Mouse (Mus musculus) urinary bladder, adult 18-20 months (tissue): ENCODE measurements around the gene Egfem1.

Experiments used
- DNase-seq, 2 experiments: peaks; one replicate each; pipeline ENCODE4 v3.0.0; 2022; ENCODE audit warnings: low spot score in 2 of 2, mixed read lengths in 2 of 2

Egfem1 gene

DNA sequence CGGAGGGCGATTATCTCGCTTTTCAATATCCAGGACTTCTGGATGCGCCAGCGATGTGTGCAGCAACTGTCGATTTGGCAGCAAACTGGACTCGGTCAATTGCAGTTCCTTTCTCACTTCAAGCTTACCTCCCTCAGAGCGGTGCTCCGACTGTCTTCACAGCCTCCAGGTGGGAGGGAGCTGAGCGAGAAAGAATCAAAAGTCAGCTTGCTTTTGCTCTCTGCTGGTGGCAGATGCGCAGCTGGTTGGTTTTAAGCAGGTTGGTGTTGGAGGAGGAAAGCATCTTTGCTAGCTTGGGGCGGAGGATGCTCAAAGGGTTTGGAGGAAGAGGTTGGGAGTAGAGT lies at the start of gene Egfem1:
TSS of gene Egfem1 (plus strand) at position 72 of the 344 bp plus-strand sequence.
- no peak for DNase-seq

DNA sequence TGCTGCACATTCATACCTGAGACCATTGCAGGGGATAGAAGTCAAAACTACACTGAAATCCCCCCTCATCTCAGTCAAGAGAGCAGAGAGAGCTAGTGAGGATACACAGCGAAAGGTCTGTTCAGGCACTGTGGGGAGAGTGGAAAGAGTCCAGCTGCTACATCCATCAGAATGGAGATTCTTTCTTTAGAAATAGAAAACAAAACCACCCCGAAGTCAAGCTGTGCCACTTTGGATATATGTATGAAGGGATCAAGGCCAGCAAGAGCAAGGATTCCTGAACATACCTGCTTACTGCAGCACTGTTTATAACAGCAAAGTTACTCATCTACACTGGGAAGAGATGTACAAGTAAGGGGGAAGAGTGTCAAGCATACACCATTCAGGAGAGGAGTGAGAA lies 48.7 kb upstream of the Egfem1 start:
- DNase-seq: no peak

- no peak for DNase-seq
Measured at GRCm38 (mm10) chr3:29036146-29036545, 45.7 kb upstream of the Egfem1 start.

DNA sequence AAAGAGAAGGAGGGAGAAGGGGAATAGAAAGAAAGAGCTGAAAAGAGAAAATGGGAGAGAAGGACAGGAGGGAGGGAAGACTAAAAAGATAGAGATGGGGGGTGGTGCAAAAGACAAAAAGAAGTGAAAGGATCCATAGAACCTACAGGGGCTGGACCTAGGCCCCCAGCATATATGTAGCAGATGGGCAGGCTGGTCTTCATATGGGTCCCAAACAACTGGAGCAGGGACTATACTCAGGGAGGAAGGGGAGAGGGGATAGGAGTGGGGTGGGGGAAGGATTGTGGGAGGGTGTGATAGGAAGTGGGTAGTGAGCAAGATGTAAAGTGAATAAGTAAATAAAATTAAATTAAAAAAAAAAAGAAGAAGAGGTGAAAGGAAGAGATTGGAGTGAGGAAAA lies 45.2 kb upstream of the Egfem1 start:
- no peak for DNase-seq

GRCm38 (mm10) chr3:29040064-29040463 lies 41.8 kb upstream of the Egfem1 start:
- DNase-seq: no peak

DNA sequence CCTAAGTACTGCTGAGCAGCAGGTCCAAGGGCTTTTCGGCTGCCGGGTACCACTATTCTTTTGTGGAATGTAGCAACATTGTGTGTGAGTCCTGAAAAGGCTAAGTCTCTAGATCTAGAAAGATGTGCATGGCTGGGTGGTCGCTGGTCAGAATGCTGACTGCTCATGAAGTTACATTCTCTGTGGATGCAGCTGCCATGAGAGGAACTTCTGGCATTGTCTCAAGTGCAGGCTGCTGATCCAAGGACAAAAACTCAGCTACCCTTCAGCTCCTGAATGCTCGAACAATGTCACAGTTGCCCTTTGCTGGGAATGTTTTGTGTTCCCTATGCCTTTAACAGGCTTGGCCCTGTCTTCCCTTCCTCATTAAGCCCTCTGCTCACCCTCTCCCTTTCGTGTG lies 35.5 kb upstream of the Egfem1 start:
- DNase-seq: no peak

GRCm38 (mm10) chr3:29047273-29047932 lies 34.4 kb upstream of the Egfem1 start:
- no peak for DNase-seq

DNA sequence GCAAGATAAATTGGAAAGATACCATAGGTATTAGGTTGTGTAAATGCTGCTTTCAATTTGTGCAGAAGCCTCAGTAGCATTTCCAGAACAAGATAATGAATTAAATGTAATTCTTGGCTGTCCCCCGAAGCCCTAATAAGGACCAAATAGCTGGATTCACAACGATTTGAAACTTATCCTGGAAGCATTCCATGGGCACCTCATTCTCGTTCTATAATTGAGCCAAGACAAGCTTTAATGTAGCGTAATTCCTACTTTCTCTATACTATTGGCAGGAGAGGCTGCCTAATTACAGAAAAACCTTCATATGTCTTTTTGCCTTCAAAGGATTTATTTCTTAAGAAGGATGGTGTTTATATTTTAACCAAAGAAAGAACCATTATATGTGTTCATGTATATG lies 18.7 kb upstream of the Egfem1 start:
- DNase-seq: no peak

DNA sequence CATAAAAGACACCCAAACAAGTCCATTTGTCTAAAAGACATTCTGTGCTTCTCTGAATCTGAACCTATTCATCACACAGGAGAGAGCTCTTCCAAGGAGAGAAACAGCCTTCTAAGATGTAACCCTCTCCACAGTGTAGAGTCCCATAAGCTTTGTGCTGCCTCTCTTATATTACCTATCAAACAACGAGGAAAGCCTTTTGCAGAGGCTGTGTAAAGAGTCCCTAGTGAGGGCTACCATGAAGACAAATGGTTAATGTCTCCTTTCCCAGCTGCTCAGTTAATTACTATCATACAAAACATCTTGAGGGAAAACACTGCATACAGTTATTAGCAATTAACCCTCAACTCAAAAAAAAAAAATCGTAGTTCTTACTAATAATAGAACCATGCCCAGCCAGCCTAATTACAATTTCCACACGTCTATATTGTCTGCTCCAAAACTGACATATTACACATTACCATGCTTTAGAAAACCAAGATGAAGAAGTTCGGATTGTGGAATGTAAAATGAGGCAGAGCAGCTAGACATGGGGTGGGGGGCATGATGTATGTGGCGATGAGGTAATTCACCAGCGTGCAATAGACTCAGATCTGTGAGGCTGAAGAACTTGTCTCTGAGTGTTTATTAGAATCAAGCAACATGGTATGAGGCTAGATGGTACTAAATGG lies 13.3 kb upstream of the Egfem1 start:
- no peak for DNase-seq

DNA sequence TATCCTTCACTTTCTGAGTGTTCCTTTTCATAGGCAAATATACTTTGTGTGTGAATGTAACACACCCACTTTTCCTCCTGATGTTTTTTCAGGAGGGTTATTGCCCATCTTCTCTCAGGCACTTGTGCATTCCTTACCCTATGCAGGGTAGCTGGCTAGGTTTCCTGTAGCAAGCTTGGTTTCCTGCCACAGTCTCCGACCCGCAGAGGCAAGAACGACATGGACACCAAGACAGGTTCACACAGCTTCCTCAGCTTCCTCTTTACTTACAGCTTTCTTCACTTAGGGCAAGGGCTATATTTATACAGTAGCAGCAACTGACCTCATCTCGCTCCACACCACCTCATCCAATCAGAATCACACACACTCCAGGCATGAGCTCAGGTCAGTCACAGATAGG lies 10.5 kb upstream of the Egfem1 start:
- DNase-seq: no peak

- no peak for DNase-seq
Measured at GRCm38 (mm10) chr3:29081517-29081916, 306 bp upstream of the Egfem1 start.

DNA sequence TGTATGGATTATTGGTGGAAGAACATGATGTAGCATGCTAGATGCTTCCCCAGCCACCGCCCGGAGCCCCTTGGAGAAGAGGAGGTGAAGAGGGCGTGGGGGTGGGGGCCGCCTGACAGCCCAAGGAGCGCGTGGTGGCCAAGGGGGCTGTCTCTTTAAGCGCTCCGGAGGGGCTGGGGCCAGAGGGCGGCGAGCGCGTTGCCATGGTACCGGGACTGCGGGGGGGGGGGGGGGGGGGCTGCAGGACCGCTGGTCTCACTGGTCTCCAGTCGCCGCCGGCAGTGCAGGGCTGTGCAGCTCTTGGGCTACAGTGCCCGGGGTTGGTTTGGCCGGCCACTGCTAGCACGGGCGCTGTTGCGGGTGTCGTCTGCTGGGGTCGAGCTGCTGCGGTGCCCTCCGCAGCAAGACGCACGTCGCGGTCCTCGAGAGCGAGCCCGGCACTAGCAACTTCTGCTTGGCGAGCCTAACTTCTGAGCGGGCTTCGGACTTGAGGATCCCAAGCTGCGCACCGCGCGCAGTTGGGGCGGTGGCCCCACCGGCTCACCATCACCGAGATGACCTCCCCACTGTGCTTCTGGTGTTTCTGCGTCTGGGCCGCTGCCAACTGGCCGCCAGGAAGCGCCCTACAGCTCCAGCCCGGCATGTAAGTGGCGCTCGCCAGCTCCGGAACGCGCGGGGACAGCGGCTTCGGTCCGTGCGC lies 623 bp downstream of the Egfem1 start:
- peak in 1 of 2 experiments; percentile 4 for DNase-seq

GRCm38 (mm10) chr3:29082996-29083350 lies 1.1 kb downstream of the Egfem1 start:
- DNase-seq: no peak

DNA sequence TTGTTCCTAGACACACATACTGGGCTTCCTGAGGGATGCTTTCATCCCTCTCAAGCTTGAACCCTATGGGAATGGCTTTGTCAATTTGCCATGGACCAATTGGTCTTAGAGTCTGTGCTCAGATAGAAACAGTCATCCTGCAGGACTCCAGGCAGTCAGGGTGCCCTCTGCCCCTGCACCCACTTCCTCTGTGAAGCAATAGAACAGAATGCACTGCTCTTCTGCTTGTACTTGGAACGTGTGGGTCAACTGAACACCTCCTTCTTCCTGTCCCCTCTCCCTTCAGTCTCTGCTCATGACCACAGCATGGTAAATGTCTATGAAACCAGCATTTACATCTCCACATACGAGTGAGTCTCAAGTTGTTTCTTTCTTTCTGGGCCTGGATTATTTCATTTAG lies 16.6 kb downstream of the Egfem1 start:
- no peak for DNase-seq

DNA sequence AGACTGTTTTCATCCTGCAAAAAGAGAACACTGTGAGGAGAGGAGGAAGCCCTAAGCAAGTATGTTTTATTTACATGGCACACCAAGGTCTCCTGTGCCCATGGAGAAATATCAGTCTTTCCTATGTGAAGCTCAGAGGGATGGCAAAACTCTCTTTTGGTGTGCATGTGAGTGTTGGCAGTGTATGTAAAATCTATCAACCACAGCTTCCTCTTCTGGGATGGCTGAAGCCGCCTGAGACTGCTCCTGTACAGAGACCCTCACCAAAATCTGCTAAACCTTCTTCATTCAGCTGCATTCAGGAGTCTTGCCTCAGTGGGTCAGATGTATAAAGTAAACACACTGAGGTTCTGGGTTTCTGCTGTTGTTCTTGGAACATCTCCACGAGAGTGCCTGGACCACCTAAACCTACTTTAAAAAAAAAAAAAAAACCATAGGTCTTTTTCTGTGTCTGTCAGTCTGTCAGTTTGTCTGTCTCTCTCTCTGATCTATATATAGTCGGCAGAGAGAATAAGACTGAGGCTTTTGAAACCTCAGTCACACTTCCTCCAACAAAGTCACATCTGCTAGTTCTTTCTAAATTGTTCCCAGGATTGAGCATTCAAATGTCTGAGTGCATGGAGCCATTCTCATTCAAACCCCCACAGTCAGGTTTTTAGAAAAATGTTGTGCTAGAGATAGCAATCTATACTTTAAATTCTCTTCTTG lies 24.3 kb downstream of the Egfem1 start:
- DNase-seq: no peak

GRCm38 (mm10) chr3:29107134-29107533 lies 25.3 kb downstream of the Egfem1 start:
- no peak for DNase-seq

- no peak for DNase-seq
Measured at GRCm38 (mm10) chr3:29110321-29110720, 28.5 kb downstream of the Egfem1 start.

- DNase-seq: no peak
Measured at GRCm38 (mm10) chr3:29114517-29114916, 32.7 kb downstream of the Egfem1 start.

DNA sequence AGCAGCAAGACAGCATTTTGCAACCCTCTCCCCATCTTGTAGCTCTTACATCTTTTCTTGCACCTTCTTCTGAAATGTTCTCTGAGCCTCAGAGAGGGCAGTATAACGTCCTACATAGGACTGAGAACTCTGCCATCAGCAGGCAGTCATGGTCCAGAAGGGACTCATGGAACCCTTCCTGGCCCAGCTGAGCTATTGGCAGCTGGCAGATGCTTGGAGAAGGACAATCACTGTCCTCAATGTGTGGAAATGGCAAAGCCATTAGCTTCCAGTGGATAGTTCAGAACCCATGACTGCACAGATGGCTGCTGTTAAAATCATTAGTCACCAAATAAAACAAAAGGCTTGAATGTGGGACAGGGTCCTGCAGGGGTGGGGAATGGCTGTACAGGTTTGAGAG lies 35.6 kb downstream of the Egfem1 start:
- DNase-seq: no peak

- DNase-seq: no peak
Measured at GRCm38 (mm10) chr3:29122556-29122955, 40.7 kb downstream of the Egfem1 start.

- no peak for DNase-seq
Measured at GRCm38 (mm10) chr3:29132054-29132931, 50.5 kb downstream of the Egfem1 start.

- no peak for DNase-seq
Measured at GRCm38 (mm10) chr3:29134509-29134908, 52.7 kb downstream of the Egfem1 start.
